Mouse (Mus musculus): ENCODE measurements at regions not wholly inside any gene's neighbourhood (a gene's known extent, or its start where the extent isn't known, plus 50 kb on each side); places are given as distances from the start of the nearest gene placed in this dataset.

- DNase-seq (ENCODE audit: low read depth, low spot score) = no peak
Observed at GRCm38 (mm10) chr13:39351606-39352005, 390.9 kb upstream of the Slc35b3 start.

GRCm38 (mm10) chr13:39350668-39351067 is 390.0 kb upstream of the Slc35b3 start:
- no peak for DNase-seq (ENCODE audit: low read depth, low spot score)

DNA sequence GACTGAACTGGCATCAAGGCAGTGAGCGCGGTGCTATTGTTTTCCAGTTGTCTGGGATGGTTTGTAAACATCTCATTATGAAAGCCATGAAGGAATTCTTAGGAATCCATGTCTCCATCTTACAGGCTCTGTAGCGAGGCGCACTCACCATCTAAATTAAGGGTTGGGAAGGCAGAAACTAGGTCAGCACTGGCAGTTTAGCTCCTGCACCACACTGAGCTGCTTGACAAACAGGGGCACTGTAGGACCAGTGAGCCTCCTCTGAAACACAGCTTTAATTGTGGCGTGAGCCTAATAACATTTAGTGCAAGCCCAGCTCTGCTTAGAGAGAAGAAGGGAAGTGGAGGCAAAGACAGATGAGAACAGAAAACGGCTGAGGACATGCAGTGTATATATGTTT is 387.1 kb upstream of the Slc35b3 start:
- no peak for DNase-seq (ENCODE audit: low read depth, low spot score)

- no peak for DNase-seq (ENCODE audit: low read depth, low spot score)
Observed at GRCm38 (mm10) chr13:39334874-39335273, 374.2 kb upstream of the Slc35b3 start.

- no peak for DNase-seq (ENCODE audit: low read depth, low spot score)
Observed at GRCm38 (mm10) chr13:39329794-39330193, 369.1 kb upstream of the Slc35b3 start.

- DNase-seq (ENCODE audit: low read depth, low spot score) = no peak
Observed at GRCm38 (mm10) chr13:39326176-39326575, 365.5 kb upstream of the Slc35b3 start.

DNA sequence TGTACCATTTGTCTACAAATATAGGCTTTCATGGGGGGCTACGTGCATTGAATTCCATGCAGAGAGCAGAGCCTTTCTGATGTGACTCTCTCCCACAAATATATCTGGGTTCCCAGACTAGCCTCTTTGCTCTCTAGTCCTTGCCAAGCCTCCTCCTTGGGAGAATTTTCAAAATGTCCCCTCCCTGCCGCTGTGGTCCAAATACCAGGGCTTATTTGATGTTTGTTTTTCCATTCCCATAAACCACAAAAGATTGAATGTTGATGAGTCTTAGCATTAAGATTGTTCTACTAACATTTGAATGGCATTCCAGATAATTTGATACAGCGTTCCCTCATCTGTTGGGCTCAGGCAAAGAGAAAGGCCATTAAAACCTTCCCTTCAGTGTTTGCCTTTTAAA is 360.4 kb upstream of the Slc35b3 start:
- DNase-seq (ENCODE audit: low read depth, low spot score) = no peak

GRCm38 (mm10) chr13:39309758-39310157 is 349.1 kb upstream of the Slc35b3 start:
- no peak for DNase-seq (ENCODE audit: low read depth, low spot score)

GRCm38 (mm10) chr13:39307845-39308244 is 347.2 kb upstream of the Slc35b3 start:
- DNase-seq (ENCODE audit: low read depth, low spot score) = no peak

DNA sequence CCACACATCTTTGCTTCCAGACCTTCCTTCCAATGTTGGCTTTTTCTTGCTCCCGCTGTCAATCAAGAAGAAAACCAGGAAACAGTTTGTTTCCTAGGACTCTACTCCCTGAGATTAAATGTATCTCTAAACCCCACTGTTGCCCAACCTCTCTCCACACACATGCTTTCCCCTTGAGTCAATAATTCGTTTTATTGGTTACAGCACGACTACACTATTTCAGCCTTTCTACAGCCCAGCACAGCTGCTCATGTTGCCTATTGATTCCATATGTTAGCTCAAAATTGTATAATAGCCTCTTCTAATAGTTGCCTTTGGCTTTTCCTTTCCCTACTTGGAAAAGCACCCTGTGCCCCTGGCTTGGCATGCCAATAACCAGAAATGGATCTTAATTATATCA is 346.2 kb upstream of the Slc35b3 start:
- peak; percentile 65 for DNase-seq (ENCODE audit: low read depth, low spot score)

- no peak for DNase-seq (ENCODE audit: low read depth, low spot score)
Observed at GRCm38 (mm10) chr13:39297129-39297528, 336.5 kb upstream of the Slc35b3 start.

GRCm38 (mm10) chr13:39290216-39290960 is 329.7 kb upstream of the Slc35b3 start:
- no peak for DNase-seq (ENCODE audit: low read depth, low spot score)

DNA sequence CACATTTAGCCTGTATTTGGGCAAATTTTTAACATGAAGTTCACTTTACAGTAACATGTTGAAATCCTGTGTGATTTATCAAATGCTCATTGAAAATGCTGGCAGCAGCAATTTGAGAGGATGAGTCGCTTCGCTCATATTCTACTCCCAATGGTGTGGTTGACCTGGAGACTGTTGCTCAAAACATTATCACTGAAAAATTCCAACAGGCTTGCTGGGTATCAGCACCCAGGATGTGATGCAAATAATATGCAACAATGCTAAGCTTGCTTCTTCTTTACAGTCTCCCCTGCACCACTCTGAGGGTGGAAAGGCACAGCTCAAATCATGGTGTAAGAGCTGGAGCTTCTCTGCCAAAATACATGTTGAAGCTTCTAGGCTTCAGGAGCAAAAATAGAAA is 321.6 kb upstream of the Slc35b3 start:
- no peak for DNase-seq (ENCODE audit: low read depth, low spot score)

DNA sequence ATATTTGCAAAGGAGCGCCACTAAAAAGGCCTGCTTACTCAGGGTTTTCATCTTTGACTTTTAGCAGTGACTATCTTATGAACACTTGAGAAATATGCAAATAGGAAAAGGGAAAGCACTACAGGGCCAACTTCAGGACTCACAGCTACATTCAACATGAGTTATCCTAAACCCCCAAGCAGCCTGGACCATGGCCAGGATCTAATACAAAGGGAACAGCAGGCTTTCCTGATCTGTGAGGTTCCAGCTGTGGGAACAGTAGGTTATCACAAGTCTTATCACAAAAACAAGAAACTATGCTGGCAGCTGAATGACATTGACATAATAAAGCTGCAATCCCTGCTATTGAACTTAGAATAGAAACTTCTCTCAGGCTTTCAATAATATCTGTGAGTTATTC is 317.4 kb upstream of the Slc35b3 start:
- DNase-seq (ENCODE audit: low read depth, low spot score) = no peak

DNA sequence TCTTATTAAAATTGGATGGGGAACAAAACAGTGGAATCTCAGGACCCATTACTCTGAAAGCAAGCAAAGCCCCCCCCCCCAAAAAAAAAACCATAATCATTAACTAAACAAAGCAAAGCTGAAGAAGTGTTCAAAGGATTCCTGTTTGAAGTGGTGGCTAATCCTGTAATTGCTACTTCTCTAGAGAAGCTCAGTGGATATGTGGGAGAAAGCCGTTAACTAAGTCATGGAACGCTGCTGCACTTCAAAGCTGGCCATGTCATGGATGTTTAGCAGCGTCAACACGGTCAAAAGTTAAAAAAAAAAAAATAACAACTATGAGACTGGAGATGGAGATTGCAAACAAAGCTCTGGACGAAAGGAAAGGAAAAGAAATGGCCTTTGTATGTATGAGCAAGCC is 305.3 kb upstream of the Slc35b3 start:
- DNase-seq (ENCODE audit: low read depth, low spot score) = no peak

GRCm38 (mm10) chr13:39256708-39257107 is 296.0 kb upstream of the Slc35b3 start:
- DNase-seq (ENCODE audit: low read depth, low spot score) = no peak

- no peak for DNase-seq (ENCODE audit: low read depth, low spot score)
Observed at GRCm38 (mm10) chr13:39255338-39255737, 294.7 kb upstream of the Slc35b3 start.

- DNase-seq (ENCODE audit: low read depth, low spot score) = no peak
Observed at GRCm38 (mm10) chr13:39252591-39252990, 291.9 kb upstream of the Slc35b3 start.

DNA sequence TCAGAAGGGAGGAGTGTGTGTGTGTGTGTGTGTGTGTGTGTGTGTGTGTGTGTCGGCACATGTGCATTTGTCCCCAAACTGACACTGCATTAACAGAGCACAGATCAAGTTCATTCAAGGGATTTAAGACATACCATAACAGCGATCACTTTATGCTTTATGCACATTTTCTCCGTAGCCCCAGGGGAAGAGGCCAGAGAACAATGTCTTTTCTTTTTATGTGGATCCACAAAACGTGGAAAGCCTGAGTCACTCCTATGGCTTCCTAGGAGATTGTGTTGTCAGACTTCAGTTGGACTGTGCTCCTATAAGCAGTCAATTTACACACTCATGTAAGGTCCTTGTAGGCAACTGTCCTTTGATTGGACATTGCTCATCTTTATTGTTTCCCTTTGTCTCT is 289.4 kb upstream of the Slc35b3 start:
- DNase-seq (ENCODE audit: low read depth, low spot score) = no peak

GRCm38 (mm10) chr13:39226829-39227228 is 266.2 kb upstream of the Slc35b3 start:
- DNase-seq (ENCODE audit: low read depth, low spot score) = no peak

- no peak for DNase-seq (ENCODE audit: low read depth, low spot score)
Observed at GRCm38 (mm10) chr13:39225651-39226050, 265.0 kb upstream of the Slc35b3 start.

DNA sequence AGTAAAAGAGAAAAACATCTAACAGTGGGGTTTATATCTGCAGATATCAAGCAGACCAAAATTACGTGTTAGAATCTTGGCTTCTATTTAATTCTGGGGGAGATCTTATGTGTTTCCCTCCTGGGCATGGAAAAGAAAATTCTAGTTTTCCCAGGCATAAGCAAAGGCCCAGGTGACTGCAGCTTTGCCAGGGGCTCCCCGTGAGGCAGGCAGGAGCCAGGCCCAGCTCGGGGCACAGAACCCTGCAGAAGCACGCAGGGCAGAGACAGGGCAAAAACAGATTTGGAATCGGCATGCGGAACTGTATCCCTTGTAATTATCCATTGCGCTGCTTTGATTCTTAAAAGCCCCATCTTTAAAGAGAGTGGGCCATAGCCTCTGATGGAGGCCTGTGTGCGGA is 250.4 kb upstream of the Slc35b3 start:
- DNase-seq (ENCODE audit: low read depth, low spot score) = no peak

DNA sequence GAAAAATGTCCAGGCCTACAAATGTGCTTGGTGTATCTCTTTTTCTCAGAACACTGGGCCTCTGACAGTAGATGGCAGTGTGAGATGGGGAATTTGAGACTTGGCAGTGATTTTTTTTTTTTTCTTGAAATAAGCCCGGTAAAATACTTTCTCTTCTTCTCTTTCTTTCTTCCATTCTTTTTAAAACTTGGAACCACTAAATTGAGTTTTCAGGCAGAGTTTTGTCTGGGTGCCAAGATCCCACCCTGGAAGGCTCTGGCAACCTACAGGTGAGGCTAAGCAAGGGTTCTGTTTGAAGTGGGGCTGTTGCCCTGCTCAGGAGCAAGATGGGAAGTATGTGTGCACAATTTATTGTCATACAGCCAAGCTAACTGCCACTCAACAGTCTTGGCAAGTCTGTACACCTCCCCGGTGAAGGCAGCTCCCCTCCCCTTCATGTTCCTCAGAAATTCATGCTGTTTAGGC is 223.1 kb upstream of the Slc35b3 start:
- peak; percentile 30 for DNase-seq (ENCODE audit: low read depth, low spot score)

GRCm38 (mm10) chr13:39161980-39162379 is 201.3 kb upstream of the Slc35b3 start:
- peak; percentile 21 for DNase-seq (ENCODE audit: low read depth, low spot score)

Measured in forelimb bud, embryonic 11.5 days (tissue).